Mouse (Mus musculus): ENCODE results near the gene Bckdha.

GRCm38 (mm10) chr7:25582301-25582810 lies 76.4 kb downstream of the Bckdha start:
- TF ChIP-seq POLR2A (IDR thresholded peaks at IDR 0.05; ENCODE audit: borderline replicate concordance, low read depth, low read length) (no peak), CTCF (IDR thresholded peaks at IDR 0.05; ENCODE audit: low read depth, low read length) (no peak)
